Mouse (Mus musculus) lung, adult 2 months (tissue): ENCODE results near the gene Fam189a2.
A peak's percentile ranks its signal among the peaks of the same experiment; 100 is the strongest.

Experiments
- CTCF ChIP-seq: fragments of 200-500 bp; IDR thresholded peaks from 2 replicates; pipeline ENCODE4 v1.5.1; 2011; ENCODE audit warnings: mild to moderate bottlenecking, low read length, control low read depth; ENCODE audit not compliant: insufficient read depth
- POLR2A ChIP-seq: fragments of 200-500 bp; IDR thresholded peaks from 2 replicates; pipeline ENCODE4 v1.6.1; 2011; ENCODE audit warnings: low read depth, mild to moderate bottlenecking, control low read depth, low read length, borderline replicate concordance; ENCODE audit errors: extremely low read depth

DNA sequence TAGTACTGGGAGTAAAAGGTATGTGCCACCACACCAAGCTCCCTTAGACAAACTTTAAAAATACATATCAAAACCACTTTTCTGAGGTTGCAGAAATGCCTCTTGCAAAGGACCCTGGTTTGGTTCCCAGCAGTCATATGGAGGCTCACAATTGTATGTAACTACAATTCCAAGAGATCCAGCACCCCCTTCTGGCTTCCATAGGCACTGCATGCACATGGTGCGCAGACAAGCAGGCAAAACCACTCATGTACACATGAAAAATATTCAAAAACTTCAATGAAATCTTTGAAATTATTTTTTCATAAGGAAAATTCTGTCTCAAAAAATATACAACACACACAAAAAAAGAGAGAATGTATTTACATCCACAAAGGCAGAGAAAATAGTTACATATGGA is 26.1 kb upstream of the Fam189a2 start:
- TF ChIP-seq CTCF: 0 out of 2 replicates have a peak, but pooled peaks have one; percentile 1
- TF ChIP-seq POLR2A: no peak
